Mouse (Mus musculus) liver, adult 2 months (tissue): ENCODE data around the gene Pygm.
A peak's percentile ranks its signal among the peaks of the same experiment; 100 is the strongest.

Source experiments
- CTCF ChIP-seq: fragments of 200-500 bp; IDR thresholded peaks from 2 replicates; pipeline ENCODE4 v1.5.1; 2011; ENCODE audit warnings: low read depth, low read length, control low read depth
- POLR2A ChIP-seq: fragments of 200-500 bp; IDR thresholded peaks from 2 replicates; pipeline ENCODE4 v1.6.1; 2011; ENCODE audit warnings: low read length, control low read depth; ENCODE audit not compliant: insufficient read depth; ENCODE audit errors: extremely low read depth

GRCm38 (mm10) chr19:6334673-6335457 is 49.3 kb upstream of the Pygm start, which contains the start of gene Men1:
- TF ChIP-seq CTCF (no peak), POLR2A (peak; percentile 55; the same call in 1 of the 2 replicates)
